Mouse (Mus musculus) limb, embryonic 11.5 days (tissue): ENCODE measurements at regions not wholly inside any gene's neighbourhood (a gene's known extent, or its start where the extent isn't known, plus 50 kb on each side); places are given as distances from the start of the nearest gene placed in this dataset.

Source experiments
- ATAC-seq: fragments of 200-750 bp; cut with Nextera tagmentation; 2 replicates; pipeline ENCODE4 v1.8.0; 2017; ENCODE audit warnings: low read depth; ENCODE audit not compliant: insufficient number of reproducible peaks, low FRiP score, low TSS enrichment
- DNase-seq: peaks from one replicate; pipeline ENCODE4 v3.0.0-alpha.2; 2015; ENCODE audit warnings: low spot score
- H3K27ac ChIP-seq: fragments of 300-500 bp; sonication (generic); replicated peaks from 2 replicates; pipeline ENCODE4 v1.5.1; 2014; ENCODE audit warnings: low read depth, mild to moderate bottlenecking, low read length
- H3K27me3 ChIP-seq: fragments of 300-500 bp; sonication (generic); 2 replicates; pipeline ENCODE4 v1.6.1; 2014; ENCODE audit warnings: mild to moderate bottlenecking, low read length, mixed read lengths; ENCODE audit not compliant: control insufficient read depth, insufficient read depth
- H3K36me3 ChIP-seq: fragments of 300-500 bp; sonication (generic); 2 replicates; pipeline ENCODE4 v1.6.1; 2014; ENCODE audit warnings: mild to moderate bottlenecking, low read length, moderate library complexity, mixed read lengths; ENCODE audit not compliant: control insufficient read depth, insufficient read depth
- H3K4me1 ChIP-seq: fragments of 300-500 bp; sonication (generic); 2 replicates; pipeline ENCODE4 v1.6.1; 2014; ENCODE audit warnings: low read length, mixed read lengths; ENCODE audit not compliant: control insufficient read depth, insufficient read depth
- H3K4me2 ChIP-seq: fragments of 300-500 bp; sonication (generic); 2 replicates; pipeline ENCODE4 v1.6.1; 2014; ENCODE audit warnings: low read depth, mild to moderate bottlenecking, moderate library complexity; ENCODE audit not compliant: severe bottlenecking
- H3K4me3 ChIP-seq: fragments of 300-500 bp; sonication (generic); 2 replicates; pipeline ENCODE4 v1.5.1; 2014; ENCODE audit warnings: low read depth, low read length
- H3K9ac ChIP-seq: fragments of 300-500 bp; sonication (generic); 2 replicates; pipeline ENCODE4 v1.6.1; 2014; ENCODE audit warnings: mild to moderate bottlenecking, low read length
- H3K9me3 ChIP-seq: fragments of 300-500 bp; sonication (generic); 2 replicates; pipeline ENCODE4 v1.6.1; 2016; ENCODE audit warnings: low read length; ENCODE audit not compliant: control insufficient read depth
- WGBS: fragments of 180-500 bp; shearing (Covaris S2); extraction: QIAGEN DNeasy Blood & Tissue Kit; methylation state at CpG from one replicate; pipeline ENCODE4 v1.1.7; 2014; 5-methylcytosine and 5-hydroxymethylcytosine counted together

DNA sequence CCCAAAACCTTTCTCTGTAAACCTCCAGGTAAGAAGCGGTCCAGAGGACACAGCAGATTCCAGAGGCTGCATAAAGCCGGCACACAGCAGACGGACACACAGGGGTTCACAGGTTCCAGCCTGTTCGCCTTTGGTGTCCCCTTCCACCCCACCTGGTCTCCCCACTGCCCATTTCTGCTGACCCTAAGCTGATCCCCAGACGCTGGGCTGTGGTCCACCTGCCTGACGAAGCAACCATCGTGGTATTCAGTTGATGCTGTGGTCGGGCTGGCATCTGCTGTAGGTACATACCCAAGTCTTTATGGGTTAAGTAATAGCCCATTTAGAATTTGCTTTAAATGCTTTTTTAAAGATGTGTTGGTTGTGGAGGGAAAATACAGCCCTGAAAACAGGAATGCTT, 78.4 kb upstream of the Errfi1 start:
- 91% methylated on average over 8 of the region's 8 CpGs for WGBS
- no peaks in the 10 kb centered on the region; the same call in 1 of the 2 replicates for H3K36me3 ChIP-seq

DNA sequence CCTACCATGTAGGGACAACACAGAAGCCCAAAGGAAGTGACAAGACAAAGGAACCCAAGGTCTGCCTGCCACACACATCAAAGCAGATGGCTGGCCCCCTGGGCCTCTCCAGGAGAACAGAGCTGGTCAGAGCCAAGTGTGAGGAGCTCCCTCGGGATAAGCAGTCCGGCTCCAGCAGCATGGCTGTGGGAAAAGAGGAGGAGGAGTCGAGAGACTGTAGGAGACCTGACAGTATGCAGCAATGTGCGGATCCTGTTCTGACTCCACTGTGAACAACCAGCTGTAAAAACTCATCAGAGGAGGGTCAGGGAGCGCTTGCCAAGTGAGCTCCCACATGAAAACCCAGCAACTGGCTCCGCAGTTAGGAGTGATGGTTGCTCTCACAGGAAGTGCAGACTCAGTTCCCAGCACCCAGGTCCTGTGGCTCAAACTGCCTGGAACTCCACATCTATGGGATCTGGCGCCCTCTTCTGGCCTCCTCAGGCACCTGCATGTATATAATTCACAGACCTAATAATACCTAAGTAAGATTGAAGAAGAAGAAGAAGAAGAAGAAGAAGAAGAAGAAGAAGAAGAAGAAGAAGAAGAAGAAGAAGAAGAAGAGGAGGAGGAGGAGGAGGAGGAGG, 79.3 kb upstream of the Errfi1 start:
- peaks cover 5% of the 10 kb centered on the region; the same call in 1 of the 2 replicates for H3K9me3 ChIP-seq
- WGBS = 84% methylated on average over 7 of the region's 7 CpGs
- H3K36me3 ChIP-seq = no peaks in the 10 kb centered on the region; the same call in 1 of the 2 replicates
- H3K27ac ChIP-seq = no peak overlapping the region
- no peak for DNase-seq
- H3K27me3 ChIP-seq = no peaks in the 10 kb centered on the region
- no peak for ATAC-seq
- peaks cover 2% of the 10 kb centered on the region; the same call in 1 of the 2 replicates for H3K4me1 ChIP-seq
- no peak overlapping the region for H3K4me2 ChIP-seq
- H3K9ac ChIP-seq = no peak overlapping the region
- H3K4me3 ChIP-seq = no peak overlapping the region

More for the DNA sequence above, 78.4 kb upstream of the Errfi1 start:
- no peaks in the 10 kb centered on the region for H3K27me3 ChIP-seq
- H3K27ac ChIP-seq = no peak overlapping the region
- no peak overlapping the region for H3K4me2 ChIP-seq
- H3K4me3 ChIP-seq = no peak overlapping the region
- H3K4me1 ChIP-seq = peaks cover 2% of the 10 kb centered on the region; the same call in 1 of the 2 replicates
- H3K9ac ChIP-seq = no peak overlapping the region
- ATAC-seq (no peak), DNase-seq (no peak)
- peaks cover 5% of the 10 kb centered on the region; the same call in 1 of the 2 replicates for H3K9me3 ChIP-seq

DNA sequence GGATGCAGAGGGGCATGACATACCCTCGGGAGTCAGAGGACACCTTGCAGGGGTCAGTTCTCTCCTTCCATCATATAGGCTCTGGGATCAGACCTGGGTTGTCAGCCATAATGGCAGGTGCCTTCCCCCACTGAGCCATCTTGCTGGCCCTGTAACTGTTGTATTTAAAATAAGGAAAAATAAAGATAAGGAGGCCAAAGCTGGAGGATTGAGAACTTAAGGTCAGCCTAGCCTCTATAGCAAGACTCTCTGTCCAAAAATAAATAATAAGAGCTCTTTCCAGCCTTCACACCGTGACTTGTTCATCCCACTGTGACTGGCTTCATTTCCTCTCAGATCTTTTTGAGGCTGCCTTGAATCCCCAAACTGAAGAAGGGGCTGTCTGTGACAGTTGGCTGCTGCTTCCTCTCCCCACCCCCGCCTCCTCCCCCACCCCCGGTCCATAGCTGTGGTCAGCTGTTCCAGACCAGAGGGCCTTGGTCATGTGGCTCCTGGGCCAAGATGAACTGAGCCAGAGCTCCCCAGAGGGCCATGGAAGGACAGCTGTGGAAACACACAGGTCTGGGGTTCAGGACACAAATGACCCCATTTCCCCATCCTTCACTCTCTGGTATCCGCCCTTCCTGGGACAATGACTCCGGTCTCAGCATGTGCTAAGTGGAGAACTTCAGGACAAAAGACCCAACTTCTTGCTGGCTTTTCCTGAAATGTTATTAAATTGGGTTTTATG, 81.6 kb upstream of the Errfi1 start:
- DNase-seq (no peak), ATAC-seq (no peak)
- Histone ChIP-seq H3K9me3 (peaks cover 5% of the 10 kb centered on the region; the same call in 1 of the 2 replicates), H3K4me1 (no peaks in the 10 kb centered on the region), H3K27me3 (no peaks in the 10 kb centered on the region), H3K36me3 (no peaks in the 10 kb centered on the region; the same call in 1 of the 2 replicates), H3K4me2 (no peak overlapping the region), H3K9ac (no peak overlapping the region), H3K4me3 (no peak overlapping the region), H3K27ac (no peak overlapping the region)
- WGBS = 91% methylated on average over 6 of the region's 6 CpGs

DNA sequence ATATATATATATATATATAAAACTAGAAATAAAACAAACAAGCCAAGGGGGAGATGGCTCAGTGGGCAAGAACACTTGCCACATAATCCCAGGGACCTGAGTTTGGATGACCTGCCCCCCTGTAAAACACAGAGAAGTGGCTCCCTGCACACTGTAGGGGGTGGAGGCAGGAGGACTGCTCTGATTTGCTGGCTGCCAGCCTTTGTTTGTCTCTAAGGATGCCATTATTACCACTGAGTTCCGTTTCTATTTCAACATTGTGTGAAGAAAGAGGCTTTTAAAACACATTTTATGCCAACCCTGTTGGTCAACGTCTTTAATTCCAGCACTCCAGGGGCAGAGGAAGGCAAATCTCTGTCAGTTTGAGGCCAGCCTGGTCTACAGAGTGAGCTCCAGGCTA, 82.2 kb upstream of the Errfi1 start:
- ATAC-seq (no peak), DNase-seq (no peak)
- Histone ChIP-seq H3K4me2 (no peak overlapping the region), H3K36me3 (no peaks in the 10 kb centered on the region; the same call in 1 of the 2 replicates), H3K4me1 (no peaks in the 10 kb centered on the region), H3K27ac (no peak overlapping the region), H3K9me3 (peaks cover 5% of the 10 kb centered on the region; the same call in 1 of the 2 replicates), H3K4me3 (no peak overlapping the region), H3K27me3 (no peaks in the 10 kb centered on the region), H3K9ac (no peak overlapping the region)
- 63% methylated on average over 2 of the region's 2 CpGs for WGBS

DNA sequence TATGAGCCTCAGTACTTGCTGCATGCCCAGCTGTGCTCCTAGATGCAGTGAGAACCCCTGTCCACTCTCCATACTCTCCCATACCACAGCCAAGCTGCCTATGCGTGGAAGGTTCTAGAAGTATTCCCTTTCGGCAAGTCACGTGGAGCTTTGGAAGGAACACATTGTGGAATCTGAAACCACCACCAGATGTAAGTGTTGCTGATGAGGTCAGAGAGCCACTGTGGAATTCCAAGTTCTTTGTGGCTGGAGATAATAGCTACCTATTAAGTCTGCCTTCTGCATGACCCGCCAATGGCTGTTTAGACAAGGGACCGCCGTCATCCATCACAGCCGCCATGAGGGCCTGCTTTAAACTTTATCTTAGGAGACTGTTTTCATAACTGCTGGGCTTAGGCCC, 84.7 kb upstream of the Errfi1 start:
- H3K9ac ChIP-seq = no peak overlapping the region
- no peaks in the 10 kb centered on the region for H3K27me3 ChIP-seq
- no peak overlapping the region for H3K27ac ChIP-seq
- H3K36me3 ChIP-seq = no peaks in the 10 kb centered on the region; the same call in 1 of the 2 replicates
- no peaks in the 10 kb centered on the region for H3K4me1 ChIP-seq
- peaks cover 2% of the 10 kb centered on the region; the same call in 1 of the 2 replicates for H3K9me3 ChIP-seq
- no peak for ATAC-seq
- H3K4me2 ChIP-seq = no peak overlapping the region
- 61% methylated on average over 7 of the region's 7 CpGs for WGBS
- no peak overlapping the region for H3K4me3 ChIP-seq
- DNase-seq = no peak

DNA sequence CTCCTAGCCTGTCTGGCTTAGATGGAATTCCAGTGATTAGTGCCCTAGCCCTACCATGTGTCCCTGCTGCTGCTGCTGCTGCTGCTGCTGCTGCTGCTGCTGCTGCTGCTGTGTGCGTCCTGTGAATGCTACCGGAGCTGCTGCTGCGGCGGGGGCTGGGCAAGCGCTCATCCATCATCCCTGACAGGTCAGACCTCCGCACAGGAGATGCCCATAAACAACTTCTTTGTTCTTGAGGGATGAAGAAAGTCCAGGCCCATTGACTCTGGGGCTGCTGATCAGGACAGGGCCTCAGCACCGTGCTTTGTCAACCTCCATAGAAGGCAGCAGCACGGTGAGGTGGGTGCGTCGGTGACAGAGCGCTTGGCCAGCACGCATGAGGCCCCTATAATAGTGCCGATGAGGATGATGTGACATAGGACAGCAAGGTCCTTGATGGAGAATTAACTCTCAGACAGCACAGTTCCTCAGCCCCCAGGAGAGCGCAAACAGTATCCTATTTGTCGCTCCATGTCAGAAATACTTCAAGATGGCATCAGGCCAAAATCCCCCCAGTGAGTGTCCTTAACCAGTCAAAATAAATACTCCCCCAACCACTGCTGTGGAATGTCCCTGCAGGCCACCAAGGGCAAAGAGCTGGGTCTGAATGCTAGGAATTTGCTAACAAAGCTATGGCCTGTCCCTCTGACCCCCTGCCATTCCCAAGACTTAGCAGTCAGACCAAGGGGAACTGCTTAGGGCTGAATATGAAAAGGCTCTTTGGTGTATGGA, 95.1 kb upstream of the Errfi1 start:
- 10% methylated on average over 15 of the region's 15 CpGs for WGBS
- ATAC-seq (peak; percentile 67; the same call in 1 of the 2 replicates), DNase-seq (peak; percentile 83)
- Histone ChIP-seq H3K27me3 (no peaks in the 10 kb centered on the region), H3K27ac (peak overlapping the region; percentile 75; the same call in 1 of the 2 replicates), H3K4me1 (peaks cover 17% of the 10 kb centered on the region), H3K9me3 (peaks cover 3% of the 10 kb centered on the region; the same call in 1 of the 2 replicates), H3K9ac (0 out of 2 replicates have a peak overlapping the region, but pooled peaks have one; percentile 17), H3K4me2 (peak overlapping the region; percentile 36), H3K36me3 (no peaks in the 10 kb centered on the region), H3K4me3 (no peak overlapping the region)

DNA sequence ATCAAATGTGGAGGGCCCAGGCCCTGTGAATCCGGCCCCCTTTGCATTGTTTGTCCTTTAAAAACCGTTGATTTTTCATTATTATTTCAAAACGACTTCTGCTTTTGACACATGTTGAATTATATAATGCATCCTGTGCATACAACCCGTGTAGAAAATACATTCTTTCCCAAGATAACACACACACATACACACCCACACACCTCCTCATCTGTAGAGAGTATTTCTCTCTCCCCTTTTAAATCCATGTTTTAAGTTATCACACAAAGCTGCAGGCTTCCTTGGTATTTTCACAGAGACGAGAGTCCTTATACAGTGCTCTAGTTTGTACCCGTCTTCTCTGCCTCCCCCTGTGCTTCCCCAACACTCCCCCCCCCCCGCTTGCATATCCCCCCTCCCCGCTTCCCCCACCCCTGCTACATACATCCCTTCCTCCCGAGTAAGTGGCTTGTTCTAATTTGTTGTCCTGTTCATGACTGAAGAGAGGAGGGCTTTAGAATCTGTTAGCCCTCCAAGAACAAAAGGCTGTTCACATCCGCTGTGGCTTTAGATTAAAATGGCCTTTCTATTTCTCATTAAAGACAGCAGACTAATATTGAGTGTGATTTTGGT, 95.8 kb upstream of the Errfi1 start:
- 36% methylated on average over 10 of the region's 10 CpGs for WGBS
- Histone ChIP-seq H3K4me2 (peak overlapping the region; percentile 36), H3K36me3 (no peaks in the 10 kb centered on the region), H3K27ac (peak overlapping the region; percentile 75; the same call in 1 of the 2 replicates), H3K4me1 (peaks cover 17% of the 10 kb centered on the region), H3K4me3 (no peak overlapping the region), H3K9me3 (peaks cover 3% of the 10 kb centered on the region; the same call in 1 of the 2 replicates), H3K9ac (no peak overlapping the region), H3K27me3 (no peaks in the 10 kb centered on the region)
- ATAC-seq (no peak), DNase-seq (no peak)
